Mouse (Mus musculus) ES-E14 (cell line): ENCODE data around the gene Zfp184. TPM values are rescaled to one million over a fixed set of nuclear protein-coding genes. Genes with fewer than 3 reads are reported as not detected.
A peak's percentile ranks its signal among the peaks of the same experiment; 100 is the strongest.

Source experiments
- DNase-seq: peaks from one replicate; pipeline ENCODE4 v3.0.0-alpha.2; 2013; ENCODE audit warnings: low read depth, low spot score
- H3K27ac ChIP-seq: 2 replicates; pipeline ENCODE4 v1.5.1; 2012; ENCODE audit warnings: low read depth, mild to moderate bottlenecking, low read length, moderate library complexity, mixed read lengths; ENCODE audit not compliant: poor library complexity, insufficient read depth, severe bottlenecking
- H3K36me3 ChIP-seq: 2 replicates; pipeline ENCODE4 v1.6.1; 2012; ENCODE audit warnings: mild to moderate bottlenecking, low read length, moderate library complexity, mixed read lengths; ENCODE audit not compliant: control insufficient read depth, poor library complexity, insufficient read depth, severe bottlenecking
- H3K4me1 ChIP-seq, 2 experiments: fragments of 150-350 bp in 1 of 2; sonication (generic) in 1 of 2; 2 replicates each; pipeline ENCODE4 v1.6.1; 2012; ENCODE audit warnings: low read length in 2 of 2, mild to moderate bottlenecking in 1 of 2, mixed read lengths in 1 of 2; ENCODE audit not compliant: control insufficient read depth in 2 of 2, insufficient read depth in 2 of 2, poor library complexity in 1 of 2
- H3K4me3 ChIP-seq, 2 experiments: fragments of 150-350 bp in 1 of 2; sonication (generic) in 1 of 2; 2 replicates each; pipeline ENCODE4 v1.5.1; 2012; ENCODE audit warnings: low read length in 2 of 2, low read depth in 1 of 2, mild to moderate bottlenecking in 1 of 2, mixed read lengths in 1 of 2; ENCODE audit not compliant: insufficient read depth in 1 of 2, poor library complexity in 1 of 2, severe bottlenecking in 1 of 2
- H3K9ac ChIP-seq: 2 replicates; pipeline ENCODE4 v1.6.1; 2012; ENCODE audit warnings: low read depth, mild to moderate bottlenecking, low read length, mixed read lengths; ENCODE audit not compliant: poor library complexity, insufficient read depth, severe bottlenecking
- H3K9me3 ChIP-seq: fragments of 150-350 bp; sonication (generic); 2 replicates; pipeline ENCODE4 v1.6.1; 2012; ENCODE audit warnings: low read depth, mild to moderate bottlenecking, low read length; ENCODE audit not compliant: control insufficient read depth, insufficient read depth
- CHD2 ChIP-seq: IDR thresholded peaks from 2 replicates; pipeline ENCODE4 v1.6.1; 2014; ENCODE audit warnings: mild to moderate bottlenecking, low read depth, low read length, inconsistent platforms
- HCFC1 ChIP-seq: IDR thresholded peaks from 2 replicates; pipeline ENCODE4 v1.6.1; 2012; ENCODE audit warnings: low read length, inconsistent platforms, borderline replicate concordance; ENCODE audit not compliant: insufficient read depth
- MAFK ChIP-seq: IDR thresholded peaks from 2 replicates; pipeline ENCODE4 v1.6.1; 2014; ENCODE audit warnings: mild to moderate bottlenecking, low read depth, low read length, inconsistent platforms; ENCODE audit not compliant: insufficient read depth
- ZC3H11A ChIP-seq: IDR thresholded peaks from 2 replicates; pipeline ENCODE4 v1.6.1; 2012; ENCODE audit warnings: low read depth, mild to moderate bottlenecking, inconsistent platforms, low read length, borderline replicate concordance
- ZNF384 ChIP-seq: IDR thresholded peaks from 2 replicates; pipeline ENCODE4 v1.6.1; 2012; ENCODE audit warnings: low read depth, low read length, inconsistent platforms
- in situ Hi-C, 2 experiments: fragments of 600-800 bp; cut with MboI; formaldehyde crosslinking; loops; one replicate each; pipeline ENCODE4 v1.15.1; 2025; ENCODE audit warnings: low sequenced_read_pairs in 2 of 2, inconsistent platforms in 1 of 2; ENCODE audit not compliant: unreplicated experiment in 2 of 2
- total RNA-seq: library from RNA; depleted of rRNA; stranded (reverse); fragments of 300-350 nt; gene quantifications from 2 replicates; pipeline ENCODE4 v1.2.3, GENCODE M21; 2012

Zfp184 gene
- total RNA-seq, 1 experiment = 6.2 TPM

GRCm38 (mm10) chr13:21980981-21981802 is 36.3 kb downstream of the Zfp184 start, which contains the start of gene Pom121l2:
Pom121l2 (plus strand) TSS chr13:21981194.
- H3K4me1 ChIP-seq = peaks cover 0 to 2% of the 10 kb centered on the region in 2 experiments; a peak in 1 of 4 replicates
- in situ Hi-C loops = no loop called here
- peak within 1 kb of the TSS; percentile 44 for H3K9ac ChIP-seq
- H3K27ac ChIP-seq = no peak within 1 kb of the TSS
- no peak for TF ChIP-seq ZNF384
- TF ChIP-seq MAFK = no peak
- TF ChIP-seq CHD2 = no peak
- TF ChIP-seq HCFC1 = no peak
- no peak for TF ChIP-seq ZC3H11A
- no peak for DNase-seq
- no peaks in the 10 kb centered on the region for H3K36me3 ChIP-seq
- peak within 1 kb of the TSS; percentile 53 to 61 for H3K4me3 ChIP-seq
- no peaks in the 10 kb centered on the region for H3K9me3 ChIP-seq

GRCm38 (mm10) chr13:21981803-21982193 is 36.9 kb downstream of the Zfp184 start:
- Histone ChIP-seq H3K9ac (peak overlapping the region; percentile 44; the same call in 1 of the 2 replicates), H3K4me3 (peak overlapping the region; percentile 53 to 61), H3K36me3 (no peaks in the 10 kb centered on the region), H3K4me1 (no peaks in the 10 kb centered on the region), H3K27ac (no peak overlapping the region), H3K9me3 (no peaks in the 10 kb centered on the region)
- in situ Hi-C loops = no loop called here
- DNase-seq = no peak
- TF ChIP-seq CHD2 (no peak), ZC3H11A (no peak), HCFC1 (no peak), ZNF384 (no peak), MAFK (no peak)

GRCm38 (mm10) chr13:21984486-21984885 is 39.6 kb downstream of the Zfp184 start:
- no peaks in the 10 kb centered on the region for H3K4me1 ChIP-seq
- no peak overlapping the region for H3K27ac ChIP-seq
- no peaks in the 10 kb centered on the region for H3K36me3 ChIP-seq
- no peak overlapping the region for H3K4me3 ChIP-seq
- no peak for DNase-seq
- H3K9me3 ChIP-seq = no peaks in the 10 kb centered on the region
- in situ Hi-C loops = no loop called here
- no peak overlapping the region for H3K9ac ChIP-seq
- TF ChIP-seq HCFC1 (no peak), MAFK (no peak), ZNF384 (no peak), CHD2 (no peak), ZC3H11A (no peak)

GRCm38 (mm10) chr13:21992550-21992949 is 47.7 kb downstream of the Zfp184 start:
- Histone ChIP-seq H3K4me3 (no peak overlapping the region), H3K27ac (no peak overlapping the region), H3K9me3 (no peaks in the 10 kb centered on the region), H3K4me1 (peaks cover 5 to 8% of the 10 kb centered on the region in 2 experiments; a peak in 2 of 4 replicates), H3K9ac (no peak overlapping the region), H3K36me3 (no peaks in the 10 kb centered on the region)
- in situ Hi-C loops = no loop called here
- TF ChIP-seq ZNF384 = peak; percentile 80
- TF ChIP-seq CHD2 = no peak
- DNase-seq = no peak
